Mouse (Mus musculus) thymus, postnatal 0 days (tissue): ENCODE data around the gene Clca1. TPM values are rescaled to one million over a fixed set of nuclear protein-coding genes. Genes with fewer than 3 reads are reported as not detected.

ENCODE experiments used
- polyA plus RNA-seq: library from polyadenylated mRNA; unstranded; fragments of >200 nt; fragmentation: Nextera tagmentation; extraction: Ambion mirVana; gene quantifications from 2 replicates; pipeline ENCODE4 v1.2.1, GENCODE M21; 2015

The Clca1 gene
- polyA plus RNA-seq, 1 experiment from 2014 or later, result 1.0 TPM

Other genes starting within 250 kb of the Clca1 start
- gene Clca3a2, start 213.3 kb downstream of the Clca1 start, polyA plus RNA-seq, result 1.1 and 1.3 TPM in 2 replicates
- gene Clca3b, start 183.4 kb downstream of the Clca1 start, polyA plus RNA-seq, result 0.84 and 1.0 TPM in 2 replicates
- gene Clca4b, start 100.2 kb downstream of the Clca1 start, polyA plus RNA-seq, result 0.05 TPM in 1 of 2 replicates, not detected in the other
- gene Clca4a, start 57.7 kb downstream of the Clca1 start, polyA plus RNA-seq, result 0.06 and 0.12 TPM in 2 replicates
- gene Clca2, start 66.7 kb upstream of the Clca1 start, polyA plus RNA-seq, result 1.3 and 1.4 TPM in 2 replicates
- gene Odf2l, start 85.8 kb upstream of the Clca1 start, polyA plus RNA-seq, result 13.0 and 13.4 TPM in 2 replicates